Mouse (Mus musculus) liver, postnatal 0 days (tissue): Measurements from ENCODE around the gene Usp37. TPM values are rescaled to one million over a fixed set of nuclear protein-coding genes. Genes with fewer than 3 reads are reported as not detected.

Experiments used
- ATAC-seq: fragments of 200-750 bp; cut with Nextera tagmentation; 2 replicates; pipeline ENCODE4 v1.8.0; 2017; ENCODE audit warnings: mild to moderate bottlenecking, moderate library complexity
- DNase-seq: peaks from one replicate; pipeline ENCODE4 v3.0.0-alpha.2; 2016
- H3K27ac ChIP-seq: fragments of 300-500 bp; sonication (generic); 2 replicates; pipeline ENCODE4 v1.5.1; 2014; ENCODE audit warnings: antibody characterized with exemption, moderate library complexity, mild to moderate bottlenecking, low read depth
- H3K27me3 ChIP-seq: fragments of 300-500 bp; sonication (generic); 2 replicates; pipeline ENCODE4 v1.6.1; 2014; ENCODE audit warnings: low read length, control low read depth, mixed read lengths; ENCODE audit not compliant: insufficient read depth
- H3K36me3 ChIP-seq: fragments of 300-500 bp; sonication (generic); replicated peaks from 2 replicates; pipeline ENCODE4 v1.6.1; 2014; ENCODE audit warnings: mild to moderate bottlenecking, control low read depth, low read length, moderate library complexity, mixed read lengths; ENCODE audit not compliant: insufficient read depth
- H3K4me1 ChIP-seq: fragments of 300-500 bp; sonication (generic); 2 replicates; pipeline ENCODE4 v1.6.1; 2014; ENCODE audit warnings: antibody characterized with exemption, mild to moderate bottlenecking, control low read depth; ENCODE audit not compliant: insufficient read depth
- H3K4me2 ChIP-seq: fragments of 300-500 bp; sonication (generic); 2 replicates; pipeline ENCODE4 v1.6.1; 2014; ENCODE audit warnings: low read depth, mild to moderate bottlenecking, low read length, moderate library complexity, mixed read lengths
- H3K4me3 ChIP-seq: fragments of 300-500 bp; sonication (generic); 2 replicates; pipeline ENCODE4 v1.5.1; 2014; ENCODE audit warnings: low read depth, low read length
- H3K9ac ChIP-seq: fragments of 300-500 bp; sonication (generic); replicated peaks from 2 replicates; pipeline ENCODE4 v1.6.1; 2014; ENCODE audit warnings: mild to moderate bottlenecking, moderate library complexity
- H3K9me3 ChIP-seq: fragments of 300-500 bp; sonication (generic); 2 replicates; pipeline ENCODE4 v1.6.1; 2016; ENCODE audit warnings: mild to moderate bottlenecking, control low read depth, low read length, mixed read lengths
- CTCF ChIP-seq: sonication (generic); IDR thresholded peaks from 2 replicates; pipeline ENCODE4 v1.5.1; 2016; ENCODE audit warnings: antibody characterized with exemption, low read depth
- EP300 ChIP-seq: IDR thresholded peaks from 2 replicates; pipeline ENCODE4 v1.6.1; 2016; ENCODE audit warnings: antibody characterized with exemption, low read depth, mild to moderate bottlenecking
- WGBS: fragments of 180-500 bp; shearing (Covaris S2); extraction: QIAGEN DNeasy Blood & Tissue Kit; methylation state at CpG from one replicate; pipeline ENCODE4 v1.1.7; 2014; ENCODE audit not compliant: insufficient replicate concordance; 5-methylcytosine and 5-hydroxymethylcytosine counted together
- polyA plus RNA-seq: library from polyadenylated mRNA; unstranded; fragments of >200 nt; fragmentation: Nextera tagmentation; extraction: Ambion mirVana; gene quantifications from 2 replicates; pipeline ENCODE4 v1.2.1, GENCODE M21; 2015

Gene Usp37
- polyA plus RNA-seq, 1 experiment from 2014 or later, result 4.9 TPM

- no peak for DNase-seq
- no peaks in the 10 kb centered on the region for H3K4me1 ChIP-seq
- no peak overlapping the region for H3K4me2 ChIP-seq
- peaks cover 46% of the 10 kb centered on the region for H3K36me3 ChIP-seq
- 83% methylated on average over 2 of the region's 2 CpGs for WGBS
- ATAC-seq, result no peak
- no peak overlapping the region for H3K4me3 ChIP-seq
- no peaks in the 10 kb centered on the region for H3K27me3 ChIP-seq
- no peak overlapping the region for H3K27ac ChIP-seq
- H3K9ac ChIP-seq, result no peak overlapping the region
- no peaks in the 10 kb centered on the region for H3K9me3 ChIP-seq
- no peak for TF ChIP-seq CTCF
- TF ChIP-seq EP300, result no peak
These were observed 99.5 kb downstream of the Usp37 start for GRCm38 (mm10) chr1:74444538-74444937.

GRCm38 (mm10) chr1:74439166-74439876, 104.8 kb downstream of the Usp37 start:
- peaks cover 17% of the 10 kb centered on the region for H3K4me1 ChIP-seq
- no peak overlapping the region for H3K27ac ChIP-seq
- H3K9me3 ChIP-seq, result no peaks in the 10 kb centered on the region
- H3K4me3 ChIP-seq, result no peak overlapping the region
- DNase-seq (no peak), ATAC-seq (no peak)
- no peak overlapping the region for H3K4me2 ChIP-seq
- no peak for TF ChIP-seq CTCF
- no peak for TF ChIP-seq EP300
- H3K36me3 ChIP-seq, result peaks cover 53% of the 10 kb centered on the region
- no peaks in the 10 kb centered on the region for H3K27me3 ChIP-seq
- H3K9ac ChIP-seq, result no peak overlapping the region
- 74% methylated on average over 19 of the region's 19 CpGs for WGBS

GRCm38 (mm10) chr1:74437702-74438427, 106.2 kb downstream of the Usp37 start:
- no peak overlapping the region for H3K4me3 ChIP-seq
- H3K4me1 ChIP-seq, result peaks cover 22% of the 10 kb centered on the region
- ATAC-seq (peak; percentile 38; the same call in 1 of the 2 replicates), DNase-seq (no peak)
- no peak overlapping the region; the same call in 1 of the 2 replicates for H3K27ac ChIP-seq
- peaks cover 52% of the 10 kb centered on the region for H3K36me3 ChIP-seq
- H3K9ac ChIP-seq, result 0 out of 2 replicates have a peak overlapping the region, but pooled peaks have one; percentile 13
- H3K9me3 ChIP-seq, result no peaks in the 10 kb centered on the region
- no peak overlapping the region for H3K4me2 ChIP-seq
- H3K27me3 ChIP-seq, result no peaks in the 10 kb centered on the region
- 82% methylated on average over 8 of the region's 8 CpGs for WGBS
- TF ChIP-seq CTCF, result no peak
- no peak for TF ChIP-seq EP300

- Histone ChIP-seq H3K9me3 (no peaks in the 10 kb centered on the region), H3K27ac (peak overlapping the region; percentile 49; the same call in 1 of the 2 replicates), H3K9ac (no peak overlapping the region), H3K36me3 (peaks cover 38% of the 10 kb centered on the region), H3K4me1 (peaks cover 22% of the 10 kb centered on the region), H3K4me3 (no peak overlapping the region), H3K4me2 (no peak overlapping the region), H3K27me3 (no peaks in the 10 kb centered on the region)
- DNase-seq (no peak), ATAC-seq (peak; percentile 47; the same call in 1 of the 2 replicates)
- no peak for TF ChIP-seq CTCF
- TF ChIP-seq EP300, result no peak
- WGBS, result 28% methylated on average over 6 of the region's 6 CpGs
These were observed 108.5 kb downstream of the Usp37 start for GRCm38 (mm10) chr1:74435563-74435962.

GRCm38 (mm10) chr1:74434596-74434995, 109.5 kb downstream of the Usp37 start:
- Histone ChIP-seq H3K9ac (no peak overlapping the region), H3K9me3 (no peaks in the 10 kb centered on the region), H3K4me1 (peaks cover 23% of the 10 kb centered on the region), H3K36me3 (peaks cover 32% of the 10 kb centered on the region), H3K27ac (0 out of 2 replicates have a peak overlapping the region, but pooled peaks have one; percentile 35), H3K27me3 (no peaks in the 10 kb centered on the region), H3K4me2 (no peak overlapping the region), H3K4me3 (no peak overlapping the region)
- TF ChIP-seq EP300 (no peak), CTCF (no peak)
- ATAC-seq (no peak), DNase-seq (no peak)
- 62% methylated on average over 5 of the region's 5 CpGs for WGBS

GRCm38 (mm10) chr1:74433220-74433619, 110.9 kb downstream of the Usp37 start:
- DNase-seq (no peak), ATAC-seq (no peak)
- Histone ChIP-seq H3K27me3 (no peaks in the 10 kb centered on the region), H3K4me1 (peaks cover 24% of the 10 kb centered on the region), H3K9ac (no peak overlapping the region), H3K36me3 (peaks cover 20% of the 10 kb centered on the region), H3K27ac (no peak overlapping the region), H3K4me2 (no peak overlapping the region), H3K9me3 (no peaks in the 10 kb centered on the region), H3K4me3 (no peak overlapping the region)
- TF ChIP-seq EP300 (no peak), CTCF (no peak)
- 82% methylated on average over 6 of the region's 6 CpGs for WGBS
